Mouse (Mus musculus) hindbrain, embryonic 16.5 days (tissue): ENCODE results near the gene Fyb. TPM values are rescaled to one million over a fixed set of nuclear protein-coding genes. Genes with fewer than 3 reads are reported as not detected.

Experiments
- ATAC-seq: fragments of 200-750 bp; cut with Nextera tagmentation; 2 replicates; pipeline ENCODE4 v1.8.0; 2017; ENCODE audit warnings: moderate TSS enrichment, moderate library complexity
- H3K27ac ChIP-seq: fragments of 300-500 bp; sonication (generic); 2 replicates; pipeline ENCODE4 v1.5.1; 2014; ENCODE audit warnings: low read depth, mild to moderate bottlenecking, control low read depth, low read length, moderate library complexity
- H3K27me3 ChIP-seq: fragments of 300-500 bp; sonication (generic); replicated peaks from 2 replicates; pipeline ENCODE4 v1.6.1; 2014; ENCODE audit warnings: low read length; ENCODE audit not compliant: control insufficient read depth, insufficient read depth
- H3K36me3 ChIP-seq: fragments of 300-500 bp; sonication (generic); 2 replicates; pipeline ENCODE4 v1.6.1; 2014; ENCODE audit warnings: mild to moderate bottlenecking, low read length, moderate library complexity, mixed read lengths; ENCODE audit not compliant: control insufficient read depth, insufficient read depth
- H3K4me1 ChIP-seq: fragments of 300-500 bp; sonication (generic); 2 replicates; pipeline ENCODE4 v1.6.1; 2014; ENCODE audit warnings: low read depth, low read length; ENCODE audit not compliant: control insufficient read depth, insufficient read depth
- H3K4me2 ChIP-seq: fragments of 300-500 bp; sonication (generic); 2 replicates; pipeline ENCODE4 v1.6.1; 2014; ENCODE audit warnings: mild to moderate bottlenecking, low read length, control low read depth, moderate library complexity
- H3K4me3 ChIP-seq: fragments of 300-500 bp; sonication (generic); 2 replicates; pipeline ENCODE4 v1.5.1; 2014; ENCODE audit warnings: mild to moderate bottlenecking, low read length, control low read depth, moderate library complexity
- H3K9ac ChIP-seq: fragments of 300-500 bp; sonication (generic); 2 replicates; pipeline ENCODE4 v1.6.1; 2014; ENCODE audit warnings: low read depth, mild to moderate bottlenecking, control low read depth, low read length, moderate library complexity
- H3K9me3 ChIP-seq: fragments of 300-500 bp; sonication (generic); 2 replicates; pipeline ENCODE4 v1.6.1; 2014; ENCODE audit warnings: mild to moderate bottlenecking, low read length, moderate library complexity; ENCODE audit not compliant: control insufficient read depth
- WGBS: fragments of 180-500 bp; shearing (Covaris S2); extraction: QIAGEN DNeasy Blood & Tissue Kit; methylation state at CpG from one replicate; pipeline ENCODE4 v1.1.7; 2014; 5-methylcytosine and 5-hydroxymethylcytosine counted together
- polyA plus RNA-seq: library from polyadenylated mRNA; unstranded; fragments of >200 nt; fragmentation: Nextera tagmentation; extraction: Ambion mirVana; gene quantifications from 2 replicates; pipeline ENCODE4 v1.2.1, GENCODE M21; 2015

The Fyb gene
- polyA plus RNA-seq, 1 experiment from 2014 or later = 3.4 TPM

GRCm38 (mm10) chr15:6601330-6601729 is 78.7 kb downstream of the Fyb start:
- Histone ChIP-seq H3K36me3 (no peaks in the 10 kb centered on the region), H3K9me3 (no peaks in the 10 kb centered on the region), H3K4me1 (no peaks in the 10 kb centered on the region), H3K27ac (no peak overlapping the region), H3K4me2 (no peak overlapping the region), H3K27me3 (no peaks in the 10 kb centered on the region), H3K9ac (no peak overlapping the region), H3K4me3 (no peak overlapping the region)
- ATAC-seq = no peak
- WGBS = 80% methylated on average over 6 of the region's 6 CpGs

- no peak overlapping the region for H3K9ac ChIP-seq
Measured at GRCm38 (mm10) chr15:6602003-6602402, 79.3 kb downstream of the Fyb start.

GRCm38 (mm10) chr15:6610703-6611102 is 88.0 kb downstream of the Fyb start:
- Histone ChIP-seq H3K4me3 (no peak overlapping the region), H3K4me1 (no peaks in the 10 kb centered on the region), H3K9me3 (no peaks in the 10 kb centered on the region), H3K36me3 (no peaks in the 10 kb centered on the region), H3K27ac (no peak overlapping the region), H3K27me3 (no peaks in the 10 kb centered on the region), H3K9ac (no peak overlapping the region), H3K4me2 (no peak overlapping the region)
- 81% methylated on average over 5 of the region's 5 CpGs for WGBS
- no peak for ATAC-seq

More at GRCm38 (mm10) chr15:6602003-6602402, 79.3 kb downstream of the Fyb start:
- Histone ChIP-seq H3K4me3 (no peak overlapping the region), H3K27ac (no peak overlapping the region), H3K27me3 (no peaks in the 10 kb centered on the region), H3K9me3 (no peaks in the 10 kb centered on the region), H3K4me1 (no peaks in the 10 kb centered on the region), H3K36me3 (no peaks in the 10 kb centered on the region), H3K4me2 (no peak overlapping the region)
- 95% methylated on average over 4 of the region's 4 CpGs for WGBS
- no peak for ATAC-seq

GRCm38 (mm10) chr15:6612835-6613234 is 90.2 kb downstream of the Fyb start:
- Histone ChIP-seq H3K9ac (no peak overlapping the region), H3K27me3 (no peaks in the 10 kb centered on the region), H3K36me3 (no peaks in the 10 kb centered on the region), H3K4me2 (no peak overlapping the region), H3K4me1 (no peaks in the 10 kb centered on the region), H3K9me3 (no peaks in the 10 kb centered on the region), H3K4me3 (no peak overlapping the region), H3K27ac (no peak overlapping the region)
- no peak for ATAC-seq
- 90% methylated on average over 3 of the region's 3 CpGs for WGBS

GRCm38 (mm10) chr15:6616382-6617149 is 93.9 kb downstream of the Fyb start:
- Histone ChIP-seq H3K27me3 (no peaks in the 10 kb centered on the region), H3K4me3 (no peak overlapping the region), H3K9me3 (no peaks in the 10 kb centered on the region), H3K9ac (no peak overlapping the region), H3K27ac (no peak overlapping the region), H3K36me3 (no peaks in the 10 kb centered on the region), H3K4me1 (no peaks in the 10 kb centered on the region), H3K4me2 (no peak overlapping the region)
- WGBS = 75% methylated on average over 5 of the region's 5 CpGs
- ATAC-seq = no peak

GRCm38 (mm10) chr15:6619558-6620316 is 97.1 kb downstream of the Fyb start:
- no peaks in the 10 kb centered on the region for H3K36me3 ChIP-seq
- no peak overlapping the region for H3K4me3 ChIP-seq
- H3K4me1 ChIP-seq = peaks cover 4% of the 10 kb centered on the region; the same call in 1 of the 2 replicates
- H3K27me3 ChIP-seq = no peaks in the 10 kb centered on the region
- H3K27ac ChIP-seq = no peak overlapping the region
- ATAC-seq = no peak
- H3K4me2 ChIP-seq = no peak overlapping the region
- no peaks in the 10 kb centered on the region for H3K9me3 ChIP-seq
- 89% methylated on average over 12 of the region's 12 CpGs for WGBS
- H3K9ac ChIP-seq = no peak overlapping the region

GRCm38 (mm10) chr15:6622512-6622911 is 99.9 kb downstream of the Fyb start:
- Histone ChIP-seq H3K36me3 (no peaks in the 10 kb centered on the region), H3K27me3 (no peaks in the 10 kb centered on the region), H3K9me3 (no peaks in the 10 kb centered on the region), H3K4me1 (peaks cover 11% of the 10 kb centered on the region), H3K4me3 (no peak overlapping the region), H3K27ac (no peak overlapping the region), H3K4me2 (no peak overlapping the region), H3K9ac (no peak overlapping the region)
- 6% methylated on average over 5 of the region's 5 CpGs for WGBS
- no peak for ATAC-seq

- no peak overlapping the region for H3K27ac ChIP-seq
- WGBS = 95% methylated on average over 8 of the region's 8 CpGs
- H3K4me2 ChIP-seq = no peak overlapping the region
- peaks cover 11% of the 10 kb centered on the region for H3K4me1 ChIP-seq
- no peaks in the 10 kb centered on the region for H3K9me3 ChIP-seq
- no peaks in the 10 kb centered on the region for H3K27me3 ChIP-seq
- no peaks in the 10 kb centered on the region for H3K36me3 ChIP-seq
- H3K9ac ChIP-seq = no peak overlapping the region
- no peak for ATAC-seq
- H3K4me3 ChIP-seq = no peak overlapping the region
Measured at GRCm38 (mm10) chr15:6623529-6624228, 101.0 kb downstream of the Fyb start.
